Mouse (Mus musculus) limb, embryonic 11.5 days (tissue): ENCODE data around the gene Ift57. TPM values are rescaled to one million over a fixed set of nuclear protein-coding genes. Genes with fewer than 3 reads are reported as not detected.
A peak's percentile ranks its signal among the peaks of the same experiment; 100 is the strongest.

Source experiments
- ATAC-seq: fragments of 200-750 bp; cut with Nextera tagmentation; 2 replicates; pipeline ENCODE4 v1.8.0; 2017; ENCODE audit warnings: low read depth; ENCODE audit not compliant: insufficient number of reproducible peaks, low FRiP score, low TSS enrichment
- DNase-seq: peaks from one replicate; pipeline ENCODE4 v3.0.0-alpha.2; 2015; ENCODE audit warnings: low spot score
- H3K27ac ChIP-seq: fragments of 300-500 bp; sonication (generic); replicated peaks from 2 replicates; pipeline ENCODE4 v1.5.1; 2014; ENCODE audit warnings: low read depth, mild to moderate bottlenecking, low read length
- H3K27me3 ChIP-seq: fragments of 300-500 bp; sonication (generic); 2 replicates; pipeline ENCODE4 v1.6.1; 2014; ENCODE audit warnings: mild to moderate bottlenecking, low read length, mixed read lengths; ENCODE audit not compliant: control insufficient read depth, insufficient read depth
- H3K36me3 ChIP-seq: fragments of 300-500 bp; sonication (generic); 2 replicates; pipeline ENCODE4 v1.6.1; 2014; ENCODE audit warnings: mild to moderate bottlenecking, low read length, moderate library complexity, mixed read lengths; ENCODE audit not compliant: control insufficient read depth, insufficient read depth
- H3K4me1 ChIP-seq: fragments of 300-500 bp; sonication (generic); 2 replicates; pipeline ENCODE4 v1.6.1; 2014; ENCODE audit warnings: low read length, mixed read lengths; ENCODE audit not compliant: control insufficient read depth, insufficient read depth
- H3K4me2 ChIP-seq: fragments of 300-500 bp; sonication (generic); 2 replicates; pipeline ENCODE4 v1.6.1; 2014; ENCODE audit warnings: low read depth, mild to moderate bottlenecking, moderate library complexity; ENCODE audit not compliant: severe bottlenecking
- H3K4me3 ChIP-seq: fragments of 300-500 bp; sonication (generic); 2 replicates; pipeline ENCODE4 v1.5.1; 2014; ENCODE audit warnings: low read depth, low read length
- H3K9ac ChIP-seq: fragments of 300-500 bp; sonication (generic); 2 replicates; pipeline ENCODE4 v1.6.1; 2014; ENCODE audit warnings: mild to moderate bottlenecking, low read length
- H3K9me3 ChIP-seq: fragments of 300-500 bp; sonication (generic); 2 replicates; pipeline ENCODE4 v1.6.1; 2016; ENCODE audit warnings: low read length; ENCODE audit not compliant: control insufficient read depth
- WGBS: fragments of 180-500 bp; shearing (Covaris S2); extraction: QIAGEN DNeasy Blood & Tissue Kit; methylation state at CpG from one replicate; pipeline ENCODE4 v1.1.7; 2014; 5-methylcytosine and 5-hydroxymethylcytosine counted together
- polyA plus RNA-seq: library from polyadenylated mRNA; unstranded; fragments of >200 nt; fragmentation: Nextera tagmentation; extraction: Ambion mirVana; gene quantifications from 2 replicates; pipeline ENCODE4 v1.2.1, GENCODE M21; 2014

Ift57 gene
- polyA plus RNA-seq, 1 experiment from 2014 or later, result 22.6 TPM

DNA sequence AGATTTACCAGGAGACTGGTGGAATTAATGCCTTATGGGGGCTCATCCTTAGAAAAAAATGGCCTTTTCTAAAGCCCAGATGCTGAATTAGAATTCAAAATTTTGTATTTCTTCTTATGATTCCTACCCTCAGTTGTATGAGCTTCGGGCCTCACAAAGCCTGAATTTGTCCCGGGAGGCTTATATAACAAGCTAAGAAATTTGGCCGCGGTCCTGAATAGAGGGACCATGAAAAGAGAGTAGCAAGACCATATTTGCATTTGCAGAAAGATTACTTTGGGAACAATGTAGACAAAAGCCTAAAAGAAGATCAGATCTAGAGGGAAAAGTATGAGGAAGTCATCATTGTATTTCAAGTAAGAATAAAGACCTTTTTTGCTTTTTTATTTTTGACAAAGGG lies 14.1 kb upstream of the Ift57 start:
- Histone ChIP-seq H3K27me3 (no peaks in the 10 kb centered on the region), H3K36me3 (no peaks in the 10 kb centered on the region), H3K27ac (no peak overlapping the region), H3K4me2 (no peak overlapping the region), H3K4me1 (no peaks in the 10 kb centered on the region), H3K9ac (no peak overlapping the region), H3K9me3 (no peaks in the 10 kb centered on the region), H3K4me3 (no peak overlapping the region)
- 91% methylated on average over 4 of the region's 4 CpGs for WGBS
- DNase-seq, result no peak
- no peak for ATAC-seq

DNA sequence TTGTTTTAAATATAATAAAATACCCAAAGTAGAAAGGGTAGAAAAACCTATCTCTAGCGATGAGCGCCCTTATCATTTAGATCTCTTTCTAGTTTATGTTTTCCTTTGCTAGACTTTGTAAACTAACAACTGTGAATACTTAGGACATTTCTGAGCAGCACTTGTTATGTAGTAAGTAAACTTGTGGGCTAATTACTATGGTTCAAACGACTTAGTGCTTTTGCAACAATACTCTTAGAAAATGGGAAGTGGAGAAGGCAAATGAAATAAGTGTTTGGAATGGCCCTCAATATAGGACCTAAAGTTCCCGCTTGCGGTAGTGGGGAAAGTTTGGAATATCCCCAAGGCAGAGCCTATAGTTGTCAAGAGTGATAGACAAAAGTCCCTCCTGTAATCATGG lies 788 bp downstream of the Ift57 start:
- Histone ChIP-seq H3K9me3 (no peaks in the 10 kb centered on the region), H3K27me3 (no peaks in the 10 kb centered on the region), H3K4me2 (peak overlapping the region; percentile 45), H3K4me3 (peak overlapping the region; percentile 64), H3K4me1 (no peaks in the 10 kb centered on the region), H3K27ac (no peak overlapping the region), H3K36me3 (no peaks in the 10 kb centered on the region), H3K9ac (no peak overlapping the region; the same call in 1 of the 2 replicates)
- WGBS, result 47% methylated on average over 5 of the region's 5 CpGs
- no peak for ATAC-seq
- DNase-seq, result no peak

DNA sequence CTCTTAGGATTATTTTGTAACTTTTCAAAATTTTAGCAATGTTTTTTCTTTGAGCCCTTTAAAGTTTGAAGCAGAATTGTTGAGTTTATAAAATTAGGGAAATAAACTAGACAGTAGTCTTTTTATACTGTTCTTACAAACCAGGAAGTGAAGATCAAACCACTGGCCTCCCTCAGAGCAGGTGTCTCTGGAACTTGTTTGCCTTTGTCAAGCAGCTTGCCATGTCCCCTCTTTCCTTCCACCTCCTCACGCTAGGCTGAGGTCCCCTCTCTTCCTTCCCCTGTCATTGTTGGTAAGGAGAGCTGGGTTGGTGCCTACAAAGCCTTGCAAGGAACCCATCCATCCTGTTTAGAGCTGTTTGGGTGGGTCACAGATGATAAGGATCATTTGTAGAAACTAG lies 9.0 kb downstream of the Ift57 start:
- Histone ChIP-seq H3K36me3 (no peaks in the 10 kb centered on the region), H3K4me1 (no peaks in the 10 kb centered on the region), H3K9ac (no peak overlapping the region), H3K9me3 (no peaks in the 10 kb centered on the region), H3K27me3 (no peaks in the 10 kb centered on the region), H3K27ac (no peak overlapping the region), H3K4me2 (no peak overlapping the region), H3K4me3 (no peak overlapping the region)
- DNase-seq (no peak), ATAC-seq (no peak)
- WGBS, result 75% methylated on average over 1 of the region's 1 CpGs

GRCm38 (mm10) chr16:49710188-49710587 lies 11.2 kb downstream of the Ift57 start:
- H3K4me2 ChIP-seq, result no peak overlapping the region
- H3K4me3 ChIP-seq, result no peak overlapping the region
- no peaks in the 10 kb centered on the region for H3K27me3 ChIP-seq
- no peak overlapping the region for H3K9ac ChIP-seq
- H3K9me3 ChIP-seq, result no peaks in the 10 kb centered on the region
- H3K36me3 ChIP-seq, result no peaks in the 10 kb centered on the region
- no peak overlapping the region for H3K27ac ChIP-seq
- DNase-seq, result no peak
- no peaks in the 10 kb centered on the region for H3K4me1 ChIP-seq
- no peak for ATAC-seq
- WGBS, result 85% methylated on average over 3 of the region's 3 CpGs

DNA sequence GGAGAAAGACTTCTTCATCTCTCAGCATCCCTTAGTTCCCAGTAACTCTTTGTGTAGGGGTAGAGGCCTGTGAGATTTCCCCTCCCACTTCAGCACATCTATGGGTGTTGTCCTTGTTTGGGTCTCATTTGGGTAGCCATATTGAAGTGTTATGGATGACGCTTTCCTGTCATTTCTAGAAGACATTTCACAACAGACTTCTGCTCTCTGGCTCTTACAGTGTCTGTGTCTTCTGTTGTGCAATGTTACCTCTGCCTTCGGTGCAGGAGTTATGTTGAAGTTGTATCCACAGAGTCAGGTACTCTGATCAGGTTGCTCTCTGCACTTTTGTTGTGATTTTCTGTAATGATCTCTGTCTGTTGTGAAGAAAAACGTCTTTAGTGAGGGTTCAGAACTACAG lies 14.3 kb downstream of the Ift57 start:
- WGBS, result 85% methylated on average over 3 of the region's 3 CpGs
- no peaks in the 10 kb centered on the region for H3K27me3 ChIP-seq
- H3K9ac ChIP-seq, result no peak overlapping the region
- H3K27ac ChIP-seq, result no peak overlapping the region
- no peaks in the 10 kb centered on the region for H3K9me3 ChIP-seq
- no peak for ATAC-seq
- no peak for DNase-seq
- no peak overlapping the region for H3K4me3 ChIP-seq
- H3K4me2 ChIP-seq, result no peak overlapping the region
- no peaks in the 10 kb centered on the region for H3K36me3 ChIP-seq
- H3K4me1 ChIP-seq, result no peaks in the 10 kb centered on the region

GRCm38 (mm10) chr16:49720671-49721070 lies 21.6 kb downstream of the Ift57 start:
- no peaks in the 10 kb centered on the region for H3K36me3 ChIP-seq
- WGBS, result 95% methylated on average over 2 of the region's 2 CpGs

GRCm38 (mm10) chr16:49721678-49722077 lies 22.6 kb downstream of the Ift57 start:
- ATAC-seq (no peak), DNase-seq (no peak)
- H3K9me3 ChIP-seq, result no peaks in the 10 kb centered on the region
- 50% methylated on average over 5 of the region's 5 CpGs for WGBS
- no peak overlapping the region for H3K4me2 ChIP-seq
- H3K9ac ChIP-seq, result no peak overlapping the region
- H3K27me3 ChIP-seq, result no peaks in the 10 kb centered on the region
- H3K27ac ChIP-seq, result no peak overlapping the region
- H3K4me3 ChIP-seq, result no peak overlapping the region
- no peaks in the 10 kb centered on the region for H3K36me3 ChIP-seq
- H3K4me1 ChIP-seq, result no peaks in the 10 kb centered on the region

More at GRCm38 (mm10) chr16:49720671-49721070, 21.6 kb downstream of the Ift57 start:
- no peaks in the 10 kb centered on the region for H3K9me3 ChIP-seq
- H3K27me3 ChIP-seq, result no peaks in the 10 kb centered on the region
- ATAC-seq, result no peak
- no peak overlapping the region for H3K9ac ChIP-seq
- H3K4me1 ChIP-seq, result no peaks in the 10 kb centered on the region
- H3K4me2 ChIP-seq, result no peak overlapping the region
- no peak for DNase-seq
- H3K4me3 ChIP-seq, result no peak overlapping the region
- H3K27ac ChIP-seq, result no peak overlapping the region

DNA sequence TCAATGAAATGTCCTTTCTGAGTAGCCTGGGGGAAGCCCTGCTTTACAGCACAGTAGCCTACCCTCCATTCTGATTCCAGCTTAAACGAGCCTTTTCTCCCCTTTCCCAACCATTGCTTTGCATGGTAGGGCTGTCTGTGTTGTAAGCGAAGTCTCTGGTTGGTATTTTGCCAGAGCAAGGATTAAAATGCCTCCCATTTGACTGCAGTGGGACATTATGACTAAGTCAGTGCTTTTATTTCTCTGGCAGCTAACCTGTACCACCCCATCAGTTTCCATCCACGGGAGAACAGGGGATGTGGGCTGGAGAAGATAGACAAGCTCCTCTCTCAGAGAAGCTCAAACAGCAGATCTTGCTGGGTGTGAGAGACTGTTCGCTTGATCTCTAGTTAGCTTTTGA lies 24.2 kb downstream of the Ift57 start:
- Histone ChIP-seq H3K36me3 (no peaks in the 10 kb centered on the region), H3K4me3 (no peak overlapping the region), H3K27ac (no peak overlapping the region), H3K27me3 (no peaks in the 10 kb centered on the region), H3K9ac (no peak overlapping the region), H3K9me3 (no peaks in the 10 kb centered on the region), H3K4me2 (no peak overlapping the region), H3K4me1 (no peaks in the 10 kb centered on the region)
- DNase-seq (no peak), ATAC-seq (no peak)
- 76% methylated on average over 4 of the region's 4 CpGs for WGBS

GRCm38 (mm10) chr16:49724232-49724631 lies 25.2 kb downstream of the Ift57 start:
- 90% methylated on average over 5 of the region's 5 CpGs for WGBS
- no peak overlapping the region for H3K4me2 ChIP-seq
- H3K9ac ChIP-seq, result no peak overlapping the region
- H3K4me1 ChIP-seq, result no peaks in the 10 kb centered on the region
- H3K36me3 ChIP-seq, result no peaks in the 10 kb centered on the region
- H3K27me3 ChIP-seq, result no peaks in the 10 kb centered on the region
- H3K4me3 ChIP-seq, result no peak overlapping the region
- no peak for ATAC-seq
- DNase-seq, result no peak
- H3K9me3 ChIP-seq, result no peaks in the 10 kb centered on the region
- H3K27ac ChIP-seq, result no peak overlapping the region
